Mouse (Mus musculus) left cerebral cortex, postnatal 36 days (tissue): ENCODE results near the gene Necap2. TPM values are rescaled to one million over a fixed set of nuclear protein-coding genes. Genes with fewer than 3 reads are reported as not detected.

Experiments
- DNase-seq, 2 experiments: peaks; one replicate each; pipeline ENCODE4 v3.0.0; 2021 to 2022; ENCODE audit warnings: low spot score in 2 of 2, mixed read lengths in 1 of 2
- intact Hi-C: fragments of 180-260 bp; cut with DNase I; formaldehyde crosslinking; loops from one replicate; pipeline ENCODE4 v1.15.1; 2025
- total RNA-seq, 2 experiments: library from RNA; stranded (reverse); gene quantifications; 2 replicates each; pipeline ENCODE4 v1.2.3; 2021

Gene Necap2
- total RNA-seq = 10 to 100 TPM; 38.2 to 42.4 TPM

DNA sequence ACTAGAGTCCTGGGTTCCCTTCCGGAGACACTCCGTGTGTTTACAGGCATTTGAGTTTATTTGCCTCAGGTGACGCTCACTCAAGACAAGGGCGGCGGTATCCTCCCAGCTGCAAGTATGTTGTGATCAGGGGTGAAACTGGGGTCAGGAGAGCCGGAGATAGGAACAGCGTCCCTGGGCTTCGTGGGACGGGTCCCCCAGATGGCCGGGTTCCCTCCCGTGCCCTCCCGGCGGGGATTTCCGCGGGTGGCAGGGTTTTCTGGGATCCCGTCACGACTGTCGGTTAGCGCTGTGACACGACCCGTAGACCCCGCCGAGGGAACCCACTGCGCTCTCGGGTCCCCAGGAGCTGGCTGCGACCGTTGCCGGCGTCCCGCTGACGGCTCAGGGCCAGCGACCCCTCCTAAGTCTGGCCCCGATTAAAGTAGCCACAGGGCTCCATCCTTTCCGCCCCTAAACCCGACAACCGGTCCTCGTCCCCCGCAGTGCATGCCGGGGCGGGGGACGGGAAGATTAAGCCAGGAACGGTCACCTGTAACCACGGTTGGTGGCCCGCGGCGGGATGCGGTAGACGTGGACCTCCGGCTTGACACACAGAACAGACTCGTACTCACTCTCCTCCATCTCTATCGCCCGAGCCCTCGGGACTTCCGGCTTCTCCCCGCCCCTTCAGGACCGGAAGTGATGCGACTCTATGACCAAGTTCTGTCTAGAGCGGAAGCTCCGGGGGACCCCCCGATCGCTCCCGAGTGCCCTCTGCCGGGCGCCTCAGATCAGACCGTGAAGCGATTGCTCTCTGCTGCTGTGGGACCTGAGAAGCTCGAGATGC, at the start of gene Necap2:
Necap2 (minus strand) TSS at position 677 of the 829 bp plus-strand sequence.
- intact Hi-C loops = loop anchor here (5.0 kb wide), 1 partner anchor 59 kb away; the partner anchor contains the start of gene Szrd1
- DNase-seq = peak; percentile 93

DNA sequence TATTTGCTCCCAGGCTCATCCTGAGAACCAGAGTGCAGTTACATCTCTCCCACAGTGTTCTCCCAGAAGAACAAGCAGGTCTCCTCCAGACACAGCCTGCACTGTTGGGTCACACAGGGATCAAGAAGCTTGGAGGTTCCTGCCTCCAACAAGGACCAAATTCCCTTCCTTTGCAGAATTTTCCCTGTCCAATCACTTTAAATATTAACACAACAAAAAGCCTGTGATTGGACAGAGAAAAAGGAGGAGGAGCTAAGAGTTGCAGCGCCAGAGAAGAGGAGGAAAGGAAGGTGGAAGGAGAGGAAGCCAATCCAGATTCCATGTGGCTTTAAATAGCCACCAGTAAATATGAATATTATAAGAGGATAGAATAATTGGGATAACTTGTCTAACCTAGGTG, 44.9 kb upstream of the Necap2 start:
- intact Hi-C loops = no loop called here
- no peak for DNase-seq

DNA sequence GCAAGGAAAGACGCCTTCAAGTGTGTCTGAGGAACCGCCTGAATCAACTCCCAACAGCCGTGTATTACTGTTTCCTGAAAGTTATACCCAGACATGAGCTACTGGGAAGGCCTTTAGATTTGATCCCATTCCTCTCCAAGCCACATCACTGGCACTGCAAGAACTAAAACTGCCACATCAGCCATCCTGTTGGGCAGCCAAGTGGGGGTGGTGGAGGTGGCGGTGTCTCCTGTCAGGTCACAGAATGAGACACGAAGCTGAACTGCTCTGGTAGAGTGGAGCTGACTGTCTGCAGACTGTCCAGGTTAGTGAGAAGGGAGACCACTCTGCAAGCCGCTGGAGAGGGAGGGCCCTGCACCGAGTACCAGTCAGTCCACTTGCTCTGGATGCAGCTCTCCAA, 44.5 kb upstream of the Necap2 start:
- intact Hi-C loops = no loop called here
- DNase-seq = no peak

DNA sequence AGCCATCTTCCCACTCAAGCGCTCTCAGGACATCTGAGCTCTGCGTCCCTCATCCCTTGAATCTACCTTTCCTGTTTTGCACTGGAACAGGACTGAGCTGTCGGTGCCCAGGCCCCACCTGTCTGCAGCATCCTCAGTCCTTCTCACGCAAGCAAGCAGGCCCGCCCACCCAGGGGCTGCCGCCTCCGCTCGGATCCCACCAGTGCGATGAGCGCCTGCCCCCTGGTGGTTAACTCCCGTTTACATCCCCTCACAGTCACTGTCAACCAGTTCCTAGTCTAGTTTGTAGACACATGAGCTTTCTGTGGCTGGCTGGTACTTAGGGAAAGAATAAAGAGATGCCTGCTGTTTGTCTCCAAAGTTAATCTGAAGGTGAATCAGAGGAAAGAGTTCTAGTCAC, 42.5 kb upstream of the Necap2 start:
- DNase-seq = peak; percentile 65 to 70
- intact Hi-C loops = no loop called here

DNA sequence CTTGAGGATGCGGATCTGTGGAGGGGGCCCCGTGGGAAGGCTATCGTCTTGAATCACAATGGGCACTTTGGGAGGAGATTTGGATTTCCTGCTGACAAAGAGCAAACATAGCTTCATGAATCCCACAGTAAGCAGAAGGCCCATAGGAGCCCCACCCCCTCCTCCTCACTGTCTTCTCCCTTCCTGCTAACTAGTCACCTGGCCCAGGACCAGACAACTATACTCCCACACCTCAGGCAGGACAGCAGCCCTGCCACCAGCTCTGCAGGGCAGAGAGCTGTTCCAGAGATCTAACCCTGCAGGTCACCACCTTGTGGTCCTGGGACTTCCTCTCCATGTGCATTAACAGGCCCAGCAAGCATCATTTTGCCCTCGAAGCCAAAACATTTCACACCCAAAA, 40.5 kb upstream of the Necap2 start:
- DNase-seq = no peak
- intact Hi-C loops = no loop called here

DNA sequence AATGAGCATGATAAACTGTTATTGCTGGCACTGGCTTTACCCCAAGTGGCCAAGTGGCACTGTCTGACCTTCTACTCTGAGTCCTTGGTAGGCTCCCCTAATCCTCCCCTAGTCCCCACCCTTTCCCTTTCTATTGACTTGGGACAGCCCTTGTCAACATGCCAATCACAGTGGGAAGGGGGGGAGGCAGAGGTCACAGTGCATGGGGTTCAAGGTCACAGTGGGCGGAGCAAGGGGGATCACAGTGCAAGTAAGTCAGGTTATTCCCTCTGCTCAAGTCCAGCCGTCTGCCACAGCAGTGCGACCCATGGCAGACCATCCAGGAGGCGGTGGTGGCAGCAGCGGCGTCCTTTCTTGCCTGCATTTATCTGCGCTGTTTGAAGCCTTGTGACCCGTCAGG, 37.2 kb upstream of the Necap2 start:
- DNase-seq = no peak

DNA sequence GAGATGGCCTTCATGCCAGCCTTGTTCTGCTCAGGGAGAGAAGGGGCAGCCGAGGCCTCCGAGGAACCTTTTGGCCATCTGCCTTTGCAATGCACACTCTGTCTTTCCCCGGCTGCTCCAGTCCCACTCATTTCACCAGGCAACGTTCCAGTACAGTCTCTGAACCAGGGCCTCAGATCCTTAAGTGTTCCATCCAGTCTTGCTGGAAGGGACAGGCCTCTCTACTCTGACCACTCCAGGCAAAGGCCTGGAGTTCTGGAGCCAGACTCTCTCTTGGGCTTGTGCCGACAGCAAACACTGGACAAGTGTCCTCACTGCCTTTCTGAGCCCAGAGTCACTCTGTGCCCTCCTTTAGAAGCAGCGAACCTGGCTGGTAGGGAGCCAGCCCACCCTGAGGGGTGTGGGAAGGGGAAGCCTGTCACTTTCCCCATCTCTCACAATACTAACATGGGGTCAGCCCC, 36.4 kb upstream of the Necap2 start:
- peak in 1 of 2 experiments; percentile 35 for DNase-seq
- intact Hi-C loops = no loop called here

More for the DNA sequence above, 37.2 kb upstream of the Necap2 start:
- intact Hi-C loops = no loop called here

DNA sequence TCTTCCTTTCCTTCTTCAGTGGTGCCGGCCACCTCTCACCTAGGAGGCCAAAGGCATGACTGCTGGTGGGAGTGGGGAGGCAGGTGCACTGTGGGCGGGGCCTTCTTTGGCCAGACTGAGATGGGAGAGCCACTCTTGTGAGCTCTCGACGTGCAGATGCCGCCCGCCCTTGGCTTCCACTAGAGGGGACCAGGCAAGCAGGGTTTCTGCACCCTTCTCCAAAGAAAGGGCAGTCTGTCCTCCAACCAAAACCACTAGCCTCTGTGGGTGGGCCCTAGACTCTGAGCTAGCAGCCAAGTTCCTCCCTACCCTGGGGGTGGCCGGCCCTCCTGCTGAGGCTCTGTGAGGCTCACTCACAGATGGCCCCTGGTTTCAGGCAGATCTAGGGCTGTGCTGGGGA, 35.7 kb upstream of the Necap2 start:
- intact Hi-C loops = no loop called here
- peak in 1 of 2 experiments; percentile 13 for DNase-seq

DNA sequence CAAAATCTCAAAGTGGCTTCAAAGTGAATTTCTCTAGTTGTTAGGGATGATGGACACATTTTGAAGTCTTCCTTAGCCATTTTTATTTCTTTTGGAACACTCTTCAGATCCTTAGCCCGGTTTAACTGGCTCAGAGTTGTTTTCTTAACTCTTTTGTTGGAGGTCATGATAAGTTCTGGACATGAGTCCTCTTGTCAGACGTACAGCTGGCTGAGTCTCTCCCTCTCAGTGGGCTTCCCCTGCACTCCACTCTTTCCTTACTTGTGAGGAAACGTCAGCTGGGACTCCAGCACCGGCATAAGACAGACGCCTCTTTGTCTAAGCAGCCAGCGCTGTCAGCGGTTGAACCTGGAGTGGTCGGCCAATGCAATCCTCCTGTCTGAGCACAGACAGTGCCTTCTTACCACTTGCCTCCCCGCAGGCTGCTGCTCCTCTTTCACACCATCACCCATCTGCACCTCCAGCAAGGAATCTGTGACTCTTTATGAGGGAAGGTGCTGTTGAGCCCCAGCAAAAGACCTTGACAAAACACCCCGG, 30.1 kb upstream of the Necap2 start:
- no peak for DNase-seq
- intact Hi-C loops = no loop called here

DNA sequence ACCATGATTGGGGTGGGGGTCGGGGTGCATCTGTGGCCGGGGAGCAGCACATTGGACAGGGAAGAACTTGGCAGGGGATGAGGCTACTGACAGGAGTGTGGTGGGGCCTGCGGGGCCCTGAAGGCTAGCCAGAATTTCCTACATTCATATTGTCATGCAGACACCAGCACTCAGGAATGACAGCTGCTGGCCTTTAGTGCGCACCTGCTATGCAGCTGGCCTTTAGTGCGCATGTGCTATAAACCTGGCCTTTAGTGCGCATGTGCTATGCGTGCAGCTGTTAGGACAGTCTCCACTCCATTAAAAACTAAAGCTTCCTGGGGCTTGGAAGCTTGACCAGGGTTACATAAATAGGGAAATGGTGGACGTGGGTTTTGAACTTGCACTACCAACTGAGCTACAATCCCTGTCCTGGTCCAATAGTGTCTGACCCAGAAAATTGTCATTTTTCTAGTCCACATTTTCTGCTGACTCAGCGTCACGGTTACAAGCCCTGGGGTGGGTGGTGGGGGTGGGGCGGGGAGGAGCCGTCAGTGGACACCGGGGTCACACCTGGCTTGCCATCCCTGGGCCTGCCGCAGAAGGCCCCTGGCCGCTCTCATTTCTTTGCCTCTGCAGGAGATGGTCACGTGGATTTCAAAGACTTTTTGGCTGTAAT, 28.5 kb upstream of the Necap2 start:
- no peak for DNase-seq
- intact Hi-C loops = no loop called here

DNA sequence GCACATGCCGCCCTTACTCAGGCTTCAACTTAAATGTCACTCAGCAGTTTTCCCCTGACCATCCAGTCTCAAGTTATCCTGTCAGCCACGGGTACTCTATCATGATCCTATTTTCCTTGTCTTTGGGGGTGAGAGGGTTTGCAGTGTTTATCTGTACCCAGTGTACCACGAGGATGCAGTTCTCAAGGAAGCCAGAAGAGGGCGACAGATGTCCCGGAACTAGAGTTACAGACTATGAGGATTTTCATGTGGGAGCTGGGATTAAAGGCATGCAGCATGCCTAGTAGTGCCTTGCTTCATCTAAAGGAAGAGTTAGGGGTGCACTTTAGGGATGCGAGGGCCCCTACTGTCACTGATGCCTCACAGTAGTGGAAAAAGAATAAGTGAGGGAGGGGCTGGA, 23.7 kb upstream of the Necap2 start:
- intact Hi-C loops = no loop called here
- no peak for DNase-seq

DNA sequence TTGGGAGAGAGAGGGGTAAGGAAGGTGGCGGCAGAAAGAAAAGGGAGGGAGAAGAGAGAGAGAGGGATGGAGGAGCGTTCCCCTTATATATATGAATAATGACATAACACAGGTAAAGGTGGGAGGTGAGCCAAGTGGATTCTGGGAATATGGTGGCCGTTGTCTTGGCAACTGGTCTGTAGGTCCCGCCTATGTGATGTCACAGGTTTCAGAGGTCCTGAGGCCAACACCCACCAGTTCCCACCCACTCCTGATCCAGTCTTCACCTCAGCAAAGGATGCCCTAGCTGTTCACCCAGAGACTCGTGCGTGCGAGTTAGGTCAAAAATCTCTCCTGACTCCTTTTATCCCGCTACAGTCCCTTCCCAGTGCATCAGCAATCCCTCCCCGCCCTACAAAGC, 23.1 kb upstream of the Necap2 start:
- intact Hi-C loops = no loop called here
- no peak for DNase-seq

DNA sequence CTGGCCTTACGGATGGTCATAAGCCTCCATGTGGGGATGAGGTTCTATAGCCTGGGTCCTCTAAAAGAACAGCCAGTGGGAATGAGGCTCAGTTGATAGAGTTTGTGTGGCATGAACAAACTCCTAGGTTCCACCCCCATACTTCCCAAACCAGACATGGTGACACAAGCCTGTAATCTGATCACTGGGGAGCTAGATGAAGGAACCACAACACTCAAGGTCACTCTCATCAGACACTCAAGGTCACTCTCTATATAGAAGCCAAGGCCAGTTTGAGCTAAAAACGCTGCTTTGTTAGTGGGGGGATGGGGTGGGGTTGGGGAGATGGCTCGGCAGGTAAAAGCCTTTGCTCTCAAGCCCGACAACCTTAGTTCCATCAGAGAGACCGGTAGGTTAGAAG, 21.8 kb upstream of the Necap2 start:
- intact Hi-C loops = no loop called here
- no peak for DNase-seq

DNA sequence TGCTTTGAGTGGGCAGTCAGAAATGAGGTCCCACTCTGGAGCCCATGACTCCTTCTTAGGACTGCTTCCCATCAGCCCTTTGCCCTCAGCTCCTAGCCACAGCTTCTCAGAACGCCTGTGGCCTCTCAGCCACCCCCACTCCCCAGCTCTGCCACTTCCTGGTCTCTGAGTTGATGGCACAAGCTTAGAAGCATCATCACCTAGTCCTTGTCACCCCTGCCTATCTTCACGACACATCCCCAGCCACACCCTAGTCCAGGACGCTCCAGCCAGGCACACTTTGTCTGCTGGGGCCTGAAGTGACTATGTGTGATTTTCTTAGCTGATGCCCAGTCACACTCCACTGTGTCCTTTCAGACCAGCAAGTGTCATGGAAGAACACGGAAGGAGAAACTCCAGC, 20.8 kb upstream of the Necap2 start:
- intact Hi-C loops = no loop called here
- DNase-seq = no peak

DNA sequence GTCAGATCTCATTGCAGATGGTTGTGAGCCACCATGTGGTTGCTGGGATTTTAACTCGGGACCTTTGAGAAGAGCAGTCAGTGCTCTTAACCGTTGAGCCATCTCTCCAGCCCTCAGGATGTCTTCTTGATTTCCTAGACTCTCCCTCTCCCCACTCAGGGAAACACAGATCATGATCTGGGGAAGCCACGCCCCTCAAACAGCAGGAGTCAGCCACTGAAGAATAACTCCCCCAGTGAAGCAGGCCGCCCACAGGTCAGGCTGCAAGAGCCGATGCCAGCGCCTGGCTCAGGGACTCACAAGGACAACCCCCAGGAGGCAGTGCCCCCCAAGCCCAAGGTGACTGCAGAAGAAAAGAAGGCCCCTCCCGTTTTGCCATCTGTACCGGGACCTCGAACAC, 18.6 kb upstream of the Necap2 start:
- DNase-seq = no peak
- intact Hi-C loops = no loop called here

DNA sequence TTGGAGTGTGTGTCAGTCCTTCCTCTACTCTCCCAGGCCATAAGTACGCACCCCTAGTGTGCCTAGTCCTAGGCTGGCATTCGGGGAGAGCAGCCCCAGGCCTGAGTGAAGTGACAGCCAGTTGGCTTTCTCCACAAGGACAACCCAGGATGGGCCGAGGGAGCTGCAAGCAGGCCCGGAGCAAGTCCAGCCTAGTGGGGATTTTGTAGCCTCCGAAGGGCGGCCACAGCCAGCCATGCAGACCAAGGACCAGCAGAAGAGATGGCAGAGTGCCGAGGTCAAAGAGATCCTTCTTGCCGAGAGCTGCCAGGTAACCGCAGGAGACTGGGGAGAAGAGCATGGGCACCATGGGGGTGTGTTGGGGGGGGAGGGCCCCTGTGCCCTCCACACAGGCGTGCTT, 16.9 kb upstream of the Necap2 start:
- no peak for DNase-seq
- intact Hi-C loops = no loop called here

DNA sequence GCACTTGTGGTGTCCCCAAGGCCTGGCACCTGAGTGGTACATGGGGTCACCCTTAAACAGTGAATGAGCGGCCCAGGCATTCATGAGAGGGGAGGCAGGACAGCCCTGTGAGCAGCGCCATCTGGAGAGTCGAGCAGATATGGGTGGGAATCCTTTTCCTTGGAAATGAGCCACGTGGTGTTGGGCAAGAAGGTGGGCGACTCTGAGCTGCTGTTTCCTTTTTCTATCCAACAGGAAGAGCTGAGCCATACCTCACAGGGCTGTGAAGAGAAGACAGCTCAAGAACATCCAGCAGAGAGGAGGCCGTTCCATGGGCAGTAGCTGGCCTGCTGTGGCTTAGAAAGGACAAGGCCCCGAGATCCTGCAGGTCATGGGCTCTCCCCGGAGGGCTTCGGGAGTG, 10.6 kb upstream of the Necap2 start:
- DNase-seq = peak; percentile 39 to 52
- intact Hi-C loops = no loop called here

DNA sequence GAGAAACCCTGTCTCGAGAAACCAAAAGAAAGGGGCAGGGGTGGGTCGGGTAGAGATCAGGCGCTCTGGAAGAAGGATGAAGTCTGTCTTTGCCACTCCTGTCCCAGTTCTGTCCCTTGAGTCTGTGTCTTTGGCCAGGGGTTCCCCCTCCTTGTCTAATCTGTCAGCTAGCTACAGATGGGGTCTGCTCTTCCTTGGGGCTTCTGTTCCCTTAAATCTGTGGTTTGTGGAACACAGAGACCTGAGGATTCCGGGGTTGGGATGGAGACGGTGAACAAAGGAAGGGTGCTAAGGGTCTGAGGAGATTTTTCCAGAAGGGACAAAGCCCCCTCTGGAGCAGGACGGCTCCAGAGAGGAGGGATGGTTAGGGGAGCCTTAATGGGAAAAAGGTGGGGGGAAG, 9.9 kb upstream of the Necap2 start, which contains the start of gene Spata21:
Spata21 (plus strand) TSS at position 301 of the 400 bp plus-strand sequence.
- DNase-seq = no peak
- intact Hi-C loops = no loop called here

DNA sequence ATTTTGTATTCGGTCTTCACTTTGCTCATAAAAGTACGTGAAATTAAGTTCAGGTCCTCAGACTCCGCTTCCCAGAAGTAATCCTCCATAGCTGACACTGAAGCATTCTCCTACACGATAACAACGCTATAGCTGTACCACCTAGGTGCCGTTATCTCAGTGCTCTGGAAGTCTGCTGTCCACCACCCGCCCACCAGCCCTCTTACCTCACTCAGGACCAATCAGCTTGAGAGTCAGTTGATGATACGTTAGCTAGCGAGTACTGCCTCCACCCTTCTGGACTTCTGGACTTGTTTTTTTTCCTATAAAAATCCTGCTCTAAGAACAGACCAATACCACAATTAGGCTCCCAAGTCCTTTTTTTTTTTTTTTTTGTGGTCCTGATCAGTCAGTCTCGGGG, 8.7 kb upstream of the Necap2 start:
- DNase-seq = no peak
- intact Hi-C loops = no loop called here

DNA sequence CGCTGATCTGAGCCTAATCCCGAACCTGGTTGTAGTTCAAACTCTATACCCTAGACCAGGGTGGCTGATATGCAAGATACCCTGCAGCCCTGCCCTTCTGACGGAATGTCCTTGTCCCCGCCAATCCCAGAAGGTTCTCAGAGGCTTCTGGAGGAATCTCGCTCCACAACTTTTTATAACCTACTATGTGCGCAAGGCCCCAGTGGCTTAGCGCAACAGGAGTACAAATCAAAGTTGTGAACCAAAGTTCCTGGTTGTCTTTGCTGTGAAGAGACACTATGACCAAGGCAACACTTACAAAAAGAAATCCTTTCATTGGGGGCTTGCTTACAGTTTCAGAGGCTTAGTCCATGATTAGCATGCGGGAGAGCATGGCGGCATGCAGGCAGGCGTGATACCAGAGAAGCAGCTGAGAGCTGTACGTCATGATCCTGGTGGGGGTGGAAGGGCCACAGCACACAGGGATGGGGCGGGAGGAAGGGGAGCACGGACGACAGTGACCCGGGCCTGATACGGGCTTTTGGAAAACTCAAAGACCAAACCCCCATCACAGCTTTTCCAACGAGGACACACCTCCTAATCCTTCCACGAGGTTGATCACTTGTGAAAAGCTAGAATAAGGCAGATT, 467 bp upstream of the Necap2 start:
- intact Hi-C loops = loop anchor here (5.0 kb wide), 1 partner anchor 59 kb away; the partner anchor contains the start of gene Szrd1
- DNase-seq = no peak
